Mouse (Mus musculus) lung, postnatal 4 days (tissue): Measurements from ENCODE around the gene Tradd.
A peak's percentile ranks its signal among the peaks of the same experiment; 100 is the strongest.
"Not testable (repeated sequence)": the region's sequence is repeated elsewhere in the genome, so short reads cannot be mapped to it uniquely, and the experiment has no call there.

ENCODE experiments used
- DNase-seq, 2 experiments: peaks; one replicate each; pipeline ENCODE4 v3.0.0; 2021

Gene Tradd

DNA sequence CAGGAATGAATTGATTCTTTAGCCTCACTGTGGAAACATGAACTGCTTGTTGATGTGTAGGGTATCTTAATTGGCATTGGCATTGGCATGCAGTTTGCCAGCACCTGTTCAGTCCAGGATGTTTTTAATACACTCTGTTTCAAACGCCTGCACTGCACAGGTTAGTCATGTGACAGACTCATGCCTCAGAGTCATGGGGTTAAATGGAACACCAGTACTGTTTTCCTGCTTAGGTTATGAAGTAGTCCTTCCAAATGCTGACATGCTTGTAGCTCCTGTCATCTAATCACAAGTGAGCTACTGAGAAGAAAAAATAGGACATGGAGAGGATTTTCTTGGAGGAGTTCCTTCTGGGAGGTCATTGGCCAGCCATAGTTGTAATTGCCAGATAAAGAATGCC lies 29.2 kb downstream of the Tradd start:
- DNase-seq, result no peak

DNA sequence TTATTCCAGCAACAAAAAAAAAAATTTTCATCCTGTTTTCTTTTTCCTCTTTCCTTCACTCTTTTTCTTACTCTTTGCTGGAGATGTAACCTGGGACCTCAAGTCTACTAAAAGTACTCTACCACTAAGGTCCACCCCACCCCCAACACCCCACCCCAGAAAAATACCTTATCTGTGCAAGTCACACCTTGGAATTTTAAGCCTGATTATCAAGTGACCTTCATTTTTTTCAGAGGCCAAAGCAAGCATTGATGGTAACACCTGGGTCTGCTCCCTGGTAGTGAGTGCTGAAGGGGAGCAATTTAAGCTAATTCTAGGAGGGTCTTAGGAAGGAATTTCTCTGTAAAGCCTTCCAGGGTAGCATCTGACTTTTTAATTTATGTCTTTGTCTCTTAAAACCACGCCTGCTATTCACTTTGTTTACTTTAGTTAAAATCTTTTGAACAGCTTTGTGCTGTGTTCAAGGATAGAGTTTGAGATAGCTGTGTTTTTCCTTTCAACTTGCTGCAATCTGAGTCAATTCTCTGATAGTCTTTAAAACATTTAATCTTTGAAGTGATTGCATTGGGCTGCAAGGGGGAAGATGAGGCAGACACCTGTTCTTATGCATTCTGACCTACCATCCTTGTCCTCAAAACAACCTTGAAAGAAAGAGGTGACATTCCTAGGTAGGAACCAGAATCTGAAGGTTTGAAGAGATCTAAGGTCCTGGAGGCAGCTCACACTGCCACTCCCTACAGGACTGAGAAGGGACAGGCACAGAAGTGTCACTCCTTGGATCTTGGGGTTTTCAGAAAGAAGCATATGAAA lies 31.1 kb downstream of the Tradd start:
- DNase-seq, result no peak

DNA sequence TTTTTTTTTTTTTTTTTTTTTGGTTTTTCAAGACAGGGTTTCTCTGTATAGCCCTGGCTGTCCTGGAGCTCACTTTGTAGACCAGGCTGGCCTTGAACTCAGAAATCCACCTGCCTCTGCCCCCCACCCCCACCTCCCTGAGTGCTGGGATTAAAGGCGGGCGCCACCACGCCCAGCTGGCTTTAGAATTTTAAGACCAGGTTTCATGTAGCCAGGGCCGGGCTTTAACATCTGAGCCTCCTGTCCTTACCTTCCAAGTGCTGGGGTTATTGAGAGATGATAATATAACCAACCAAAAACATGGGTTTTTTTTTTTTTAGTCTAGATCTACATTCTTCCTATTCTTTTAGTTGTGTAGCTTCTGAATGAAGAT lies 32.1 kb downstream of the Tradd start:
- DNase-seq, result not testable (repeated sequence)

DNA sequence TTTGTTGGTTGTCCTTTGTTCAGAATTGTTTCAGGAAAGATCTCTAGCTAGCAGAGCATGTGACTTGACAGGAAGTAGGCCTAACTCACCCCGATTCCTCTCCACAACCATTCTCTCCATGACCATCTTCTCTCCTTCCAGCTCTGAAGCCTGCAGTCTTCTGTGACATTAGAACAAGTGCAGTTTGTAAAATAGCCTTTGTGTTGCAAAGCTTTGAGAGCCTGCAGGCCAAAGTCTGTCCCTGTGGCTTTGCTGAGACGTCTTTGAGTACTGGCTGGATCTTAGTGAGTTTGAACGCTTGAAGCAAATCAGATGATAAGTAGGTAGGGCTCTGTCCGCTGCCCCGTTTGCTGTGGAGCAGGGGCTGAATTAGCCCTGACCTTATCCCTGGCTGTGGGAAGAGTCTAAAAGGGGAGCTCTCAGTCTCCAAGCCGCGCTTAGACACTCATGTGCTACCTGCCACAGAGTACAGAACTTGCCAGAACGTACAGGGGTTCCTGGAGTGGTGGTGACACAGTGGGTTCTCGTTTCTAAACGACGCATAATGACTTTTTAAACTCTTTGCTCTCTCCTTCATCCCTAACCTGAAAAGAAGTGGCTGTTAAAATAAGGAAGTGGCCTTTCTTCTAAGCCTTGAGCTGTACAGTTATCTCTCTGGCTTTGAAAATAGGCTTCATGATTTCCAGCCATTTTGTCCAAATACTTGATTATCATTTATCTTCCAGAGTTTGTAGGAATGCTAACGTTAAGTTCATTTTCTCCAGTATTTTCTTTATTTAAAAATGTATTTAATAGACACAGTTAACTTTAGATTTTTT lies 32.7 kb downstream of the Tradd start:
- no peak for DNase-seq

DNA sequence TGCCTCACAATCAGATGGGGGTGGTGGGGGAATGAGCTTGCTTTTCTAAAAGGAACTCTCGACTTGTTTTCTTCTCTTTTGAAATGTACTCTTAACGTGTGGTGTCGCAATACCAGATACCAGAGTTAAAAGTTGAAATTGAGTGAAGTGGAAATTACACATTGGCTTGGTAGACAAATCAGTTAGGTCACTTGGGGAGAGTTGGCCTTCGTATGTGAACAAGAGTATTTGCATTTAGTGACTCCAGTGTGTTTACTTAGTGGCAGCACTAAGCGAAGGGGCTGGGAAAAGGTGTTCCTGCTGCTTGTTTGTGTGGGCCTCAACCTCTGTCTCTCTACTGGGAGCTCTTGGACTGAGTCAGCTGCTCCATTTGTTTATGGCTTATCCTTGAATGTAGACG lies 38.5 kb downstream of the Tradd start:
- peak; percentile 28 to 54 for DNase-seq

DNA sequence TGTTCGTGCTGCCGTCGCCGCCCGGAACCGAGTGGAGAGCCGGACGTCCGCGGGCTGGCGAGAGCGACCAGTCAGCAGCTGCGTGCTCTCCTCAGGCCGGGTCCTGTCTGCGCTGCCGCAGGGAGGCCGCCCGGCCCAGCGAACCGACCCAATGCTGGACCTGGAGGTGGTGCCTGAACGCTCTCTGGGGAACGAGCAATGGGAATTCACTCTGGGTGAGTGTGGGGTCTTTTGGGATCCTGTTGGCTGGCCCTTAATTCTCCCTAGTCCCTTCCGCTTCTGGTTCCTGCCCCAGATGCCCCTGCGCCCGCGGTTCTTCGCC lies 39.2 kb downstream of the Tradd start:
- no peak for DNase-seq

DNA sequence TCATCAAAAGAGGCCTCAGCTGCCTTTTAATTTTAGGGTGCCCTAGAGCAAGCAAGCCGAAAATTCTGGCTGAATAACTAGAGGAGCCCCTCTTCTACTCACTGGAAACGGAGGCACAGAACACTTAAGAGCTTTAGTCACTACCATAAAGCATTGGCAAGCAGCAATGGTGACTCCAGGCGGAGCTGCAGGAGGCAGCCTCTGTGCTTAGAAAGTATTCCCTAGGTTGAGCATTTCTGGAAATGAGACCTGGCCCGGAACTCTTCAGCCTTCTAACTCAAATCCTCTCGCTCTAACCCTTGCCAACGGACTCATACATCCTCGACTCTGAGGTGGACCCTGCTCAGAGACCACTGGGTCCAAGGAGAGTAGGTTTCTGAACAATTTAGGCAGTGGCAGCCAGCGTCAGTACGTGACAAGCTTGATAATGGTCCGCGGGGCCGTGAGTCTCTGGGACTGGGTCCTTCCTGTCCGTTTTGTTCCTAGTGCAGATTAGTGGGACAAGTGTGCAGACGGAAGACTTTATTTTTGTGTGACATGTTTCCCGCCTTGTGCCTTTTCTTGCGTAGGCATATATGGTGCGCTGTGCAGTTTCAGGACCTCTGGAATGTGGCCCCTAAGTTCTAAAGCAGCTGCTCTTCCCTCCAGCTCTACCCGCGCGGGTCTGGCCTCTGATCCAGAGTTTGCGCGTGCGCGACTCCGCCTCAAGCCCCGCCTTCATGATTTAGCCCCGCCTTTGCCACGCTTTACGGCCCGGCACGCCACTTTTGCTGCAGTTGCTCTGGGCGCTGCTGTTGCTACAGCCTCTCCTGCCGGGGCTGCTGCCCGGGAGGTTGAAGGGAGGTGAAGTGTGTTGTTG lies 39.8 kb downstream of the Tradd start, which contains the start of gene D230025D16Rik:
Gene D230025D16Rik, plus strand, starts transcription at position 733 of the 859 bp plus-strand sequence.
- DNase-seq, result peak; percentile 96 to 98

DNA sequence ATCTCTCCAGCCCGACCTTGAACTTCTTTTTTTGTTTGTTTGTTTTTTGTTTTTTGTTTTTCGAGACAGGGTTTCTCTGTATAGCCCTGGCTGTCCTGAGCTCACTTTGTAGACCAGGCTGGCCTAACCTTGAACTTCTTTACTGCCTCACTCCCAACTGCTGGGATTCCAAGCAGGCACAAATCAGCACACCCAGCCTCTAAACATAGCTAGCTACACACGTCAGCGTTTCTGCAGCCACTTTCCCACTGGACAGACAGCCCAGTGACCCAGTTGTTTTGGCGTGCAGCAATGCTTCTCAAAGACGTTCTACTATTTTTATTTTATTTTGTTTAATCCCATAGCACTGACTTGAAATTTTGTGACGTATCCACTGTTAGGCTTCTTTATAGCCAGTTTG lies 40.6 kb downstream of the Tradd start:
- no peak for DNase-seq

DNA sequence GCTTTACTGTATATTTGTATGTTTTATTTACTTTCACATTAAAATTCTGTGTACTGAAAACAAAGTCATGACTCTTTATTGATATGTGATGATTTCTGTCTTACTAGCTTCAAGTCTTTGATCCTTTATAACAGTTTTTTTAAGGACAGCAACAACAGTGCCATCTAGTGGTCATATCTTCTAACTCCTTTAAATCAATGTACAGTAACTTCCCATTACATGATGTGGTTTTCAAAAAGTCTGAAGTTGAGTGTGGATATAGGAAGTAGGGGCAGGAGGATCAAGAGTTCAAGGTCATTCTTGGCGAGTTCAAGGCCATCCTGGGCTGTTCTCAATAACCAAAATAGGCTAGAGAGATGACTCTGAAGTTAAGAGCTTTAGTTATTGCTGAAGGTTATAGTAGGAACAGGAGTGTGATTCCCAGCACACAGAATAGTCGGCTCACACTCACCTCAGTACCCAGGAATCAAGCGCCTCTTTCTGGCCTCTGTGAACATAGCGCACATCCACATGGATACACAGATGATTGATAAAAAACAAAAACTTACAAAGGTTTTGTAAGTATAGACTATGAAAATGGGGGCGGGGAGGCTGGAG lies 46.4 kb downstream of the Tradd start:
- DNase-seq, result no peak

DNA sequence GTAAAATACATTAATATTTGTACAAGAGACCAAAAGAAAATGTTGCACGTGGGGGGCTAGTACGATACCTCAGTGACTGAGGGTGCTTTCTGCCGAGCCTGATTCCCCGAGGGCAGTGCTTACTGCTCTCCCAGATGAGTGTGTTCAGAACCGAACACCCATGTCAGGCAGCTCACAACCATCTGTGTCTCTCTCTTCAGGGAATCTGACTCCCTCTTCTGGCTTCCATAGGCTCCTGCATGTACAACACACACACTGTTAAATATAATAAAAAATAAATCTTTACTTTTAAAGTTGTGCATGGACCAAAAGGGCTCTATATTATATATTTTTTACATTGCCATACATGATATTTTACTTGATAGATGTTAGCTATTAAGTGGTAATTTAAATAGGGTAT lies 50.3 kb downstream of the Tradd start:
- no peak for DNase-seq

DNA sequence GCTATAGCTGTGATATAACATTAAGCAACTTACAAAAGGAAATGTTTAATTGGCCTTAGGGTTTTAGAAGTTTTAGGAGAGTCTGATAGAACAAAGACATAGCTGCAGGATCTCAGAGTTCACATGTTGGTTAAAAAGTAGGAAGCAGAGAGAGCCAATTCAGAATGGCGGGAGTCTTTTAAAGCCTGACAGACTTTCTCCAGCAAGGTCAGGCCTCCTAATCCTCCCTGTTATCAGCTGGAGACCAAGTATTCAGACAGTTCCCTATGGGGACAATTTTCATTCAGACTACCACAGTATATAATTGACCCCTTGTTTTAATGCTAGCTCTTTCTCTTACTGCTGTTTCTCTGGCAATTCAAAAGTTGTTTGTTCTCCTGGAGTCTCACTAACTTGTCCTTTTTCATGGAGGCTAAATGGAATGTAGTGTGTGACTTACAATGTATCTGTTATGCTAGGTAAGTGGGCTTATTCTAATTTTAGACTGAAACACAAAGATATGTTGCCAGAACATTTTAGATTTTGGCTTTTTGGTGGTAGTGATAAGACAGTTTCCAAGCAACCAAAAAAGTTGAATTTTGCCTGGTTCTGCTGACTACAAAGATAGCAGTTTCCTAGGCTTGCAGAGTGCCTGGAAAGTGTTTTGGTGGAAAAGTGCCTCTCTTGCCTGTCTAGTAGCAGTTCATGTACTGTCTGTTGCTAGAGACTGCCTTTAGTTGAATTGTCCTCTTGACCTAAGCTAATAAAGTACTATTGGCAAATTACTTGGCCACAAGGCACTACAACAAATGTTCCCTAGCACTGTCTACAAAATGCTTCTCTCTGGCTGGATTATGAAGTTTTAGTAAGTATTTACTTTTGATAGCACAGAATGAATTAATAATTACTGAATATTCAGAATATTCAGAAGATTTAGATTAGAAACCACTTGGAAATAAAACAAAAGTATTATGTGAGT lies 55.0 kb downstream of the Tradd start:
- no peak for DNase-seq
